Mouse (Mus musculus): Measurements from ENCODE around the gene Lrriq1. TPM values are rescaled to one million over a fixed set of nuclear protein-coding genes. Genes with fewer than 3 reads are reported as not detected.

Lrriq1 gene
- total and polyA plus RNA-seq, 3 experiments: not detected

DNA sequence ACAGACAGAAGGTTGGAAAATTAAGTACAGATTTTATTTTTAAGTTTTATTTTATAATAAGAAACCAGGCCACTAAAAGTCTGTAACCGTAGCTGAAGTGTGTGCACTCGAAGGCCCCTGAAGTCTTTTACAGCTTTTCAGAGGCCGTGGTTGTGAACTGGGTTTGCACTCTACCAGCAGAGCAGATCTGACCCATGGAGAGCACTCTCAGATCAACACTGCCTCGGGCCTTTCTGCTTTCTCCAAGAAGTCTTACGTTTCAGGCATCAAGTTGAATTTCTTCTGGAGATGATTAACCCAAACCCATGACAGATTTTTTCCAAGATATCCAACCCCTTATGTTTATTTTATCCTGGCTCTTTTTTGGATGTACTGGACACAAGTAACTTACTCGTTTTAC is 121.5 kb downstream of the Lrriq1 start:
- Histone ChIP-seq H3K4me3 (ENCODE audit: control insufficient read depth in 1 of 2, insufficient read depth in 1 of 2, low read depth in 2 of 2, low read length in 2 of 2) (no peak overlapping the region), H3K4me1 (ENCODE audit: control insufficient read depth in 1 of 2, insufficient read depth in 2 of 2, low read length in 2 of 2) (no peaks in the 10 kb centered on the region), H3K9me3 (replicated peaks; ENCODE audit: insufficient read depth, low read length) (no peaks in the 10 kb centered on the region), H3K36me3 (ENCODE audit: control insufficient read depth in 1 of 2, insufficient read depth in 2 of 2, low read length in 2 of 2) (no peaks in the 10 kb centered on the region), H3K79me2 (ENCODE audit: control insufficient read depth, insufficient read depth, low read length, poor library complexity) (no peaks in the 10 kb centered on the region), H3K27ac (ENCODE audit: control insufficient read depth, low read depth, low read length) (no peak overlapping the region), H3K9ac (ENCODE audit: control insufficient read depth, low read depth, low read length, poor library complexity, severe bottlenecking) (no peak overlapping the region), H3K27me3 (ENCODE audit: control insufficient read depth in 1 of 2, insufficient read depth in 2 of 2, low read length in 2 of 2) (no peaks in the 10 kb centered on the region)
- no peak for DNase-seq (ENCODE audit: low read depth, low spot score)
- TF ChIP-seq NRF1 (IDR thresholded peaks at IDR 0.05; ENCODE audit: insufficient read depth, low read depth, low read length, poor library complexity, severe bottlenecking): no peak

DNA sequence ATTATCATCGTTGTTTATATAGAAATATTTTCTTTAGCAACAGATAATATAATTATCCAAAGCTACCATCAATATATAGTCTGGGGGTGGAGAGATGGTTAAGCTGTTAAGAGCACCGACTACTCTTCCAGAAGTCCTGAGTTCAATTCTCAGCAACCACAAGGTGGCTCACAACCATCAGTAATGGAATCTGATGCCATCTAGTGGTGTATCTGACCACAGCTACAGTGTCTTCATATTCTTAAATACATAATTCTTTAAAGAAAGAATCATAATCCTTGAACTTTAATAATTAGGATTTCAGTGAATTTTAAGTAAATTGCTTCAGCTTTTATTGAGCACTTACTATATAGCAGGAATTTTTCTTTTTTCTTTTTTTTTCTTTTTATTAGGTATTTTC is 128.0 kb downstream of the Lrriq1 start:
- no peaks in the 10 kb centered on the region for H3K9me3 ChIP-seq (replicated peaks; ENCODE audit: insufficient read depth, low read length)
- no peak overlapping the region for H3K27ac ChIP-seq (ENCODE audit: control insufficient read depth, low read depth, low read length)
- peak; percentile 17; the same call in 1 of the 2 replicates for TF ChIP-seq SMC3 (IDR thresholded peaks at IDR 0.05; ENCODE audit: low read depth, low read length)
- no peak; the same call in 1 of the 2 replicates for TF ChIP-seq RAD21 (IDR thresholded peaks at IDR 0.05; ENCODE audit: low read depth, low read length)
- TF ChIP-seq CTCF (IDR thresholded peaks at IDR 0.05 in 2 of 3, conservative IDR thresholded peaks at IDR 0.05 in 1 of 3; ENCODE audit: control insufficient read depth in 1 of 3, insufficient read depth in 1 of 3, low read depth in 2 of 3, low read length in 3 of 3, poor library complexity in 1 of 3, severe bottlenecking in 1 of 3): peak in 1 of 3 experiments; percentile 40; a peak in 2 of 6 replicates
- H3K9ac ChIP-seq (ENCODE audit: control insufficient read depth, low read depth, low read length, poor library complexity, severe bottlenecking): no peak overlapping the region
- H3K4me1 ChIP-seq (ENCODE audit: control insufficient read depth in 1 of 2, insufficient read depth in 2 of 2, low read length in 2 of 2): no peaks in the 10 kb centered on the region
- H3K27me3 ChIP-seq (ENCODE audit: control insufficient read depth in 1 of 2, insufficient read depth in 2 of 2, low read length in 2 of 2): no peaks in the 10 kb centered on the region
- no peaks in the 10 kb centered on the region for H3K36me3 ChIP-seq (ENCODE audit: control insufficient read depth in 1 of 2, insufficient read depth in 2 of 2, low read length in 2 of 2)
- no peak overlapping the region for H3K4me3 ChIP-seq (ENCODE audit: control insufficient read depth in 1 of 2, insufficient read depth in 1 of 2, low read depth in 2 of 2, low read length in 2 of 2)
- DNase-seq (ENCODE audit: low read depth, low spot score): peak; percentile 10
- H3K79me2 ChIP-seq (ENCODE audit: control insufficient read depth, insufficient read depth, low read length, poor library complexity): no peaks in the 10 kb centered on the region

DNA sequence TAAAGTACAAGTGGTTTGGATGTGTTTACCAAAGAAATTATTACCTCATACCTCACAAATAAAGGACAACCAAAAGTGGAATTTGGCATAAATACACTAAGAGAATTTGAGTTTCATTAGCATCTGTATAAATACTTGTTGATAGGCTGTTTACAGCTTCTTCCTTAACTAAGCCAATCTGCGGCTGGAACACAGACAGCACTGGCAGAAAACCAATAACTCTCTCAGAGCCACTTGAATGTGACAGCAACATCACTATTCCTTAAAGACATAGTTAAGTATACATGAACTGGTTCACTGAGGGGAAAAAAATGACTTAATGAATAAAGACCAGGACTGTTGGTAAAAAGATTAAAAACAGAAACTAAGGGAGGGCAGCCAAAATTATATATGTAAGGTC is 150.0 kb downstream of the Lrriq1 start:
- Histone ChIP-seq H3K79me2 (ENCODE audit: control insufficient read depth, insufficient read depth, low read length, poor library complexity) (no peaks in the 10 kb centered on the region), H3K27ac (ENCODE audit: control insufficient read depth, low read depth, low read length) (no peak overlapping the region), H3K9me3 (replicated peaks; ENCODE audit: insufficient read depth, low read length) (no peaks in the 10 kb centered on the region), H3K4me3 (ENCODE audit: control insufficient read depth in 1 of 2, insufficient read depth in 1 of 2, low read depth in 2 of 2, low read length in 2 of 2) (no peak overlapping the region), H3K27me3 (ENCODE audit: control insufficient read depth in 1 of 2, insufficient read depth in 2 of 2, low read length in 2 of 2) (no peaks in the 10 kb centered on the region), H3K36me3 (ENCODE audit: control insufficient read depth in 1 of 2, insufficient read depth in 2 of 2, low read length in 2 of 2) (no peaks in the 10 kb centered on the region), H3K9ac (ENCODE audit: control insufficient read depth, low read depth, low read length, poor library complexity, severe bottlenecking) (no peak overlapping the region), H3K4me1 (ENCODE audit: control insufficient read depth in 1 of 2, insufficient read depth in 2 of 2, low read length in 2 of 2) (no peaks in the 10 kb centered on the region)
- no peak for DNase-seq (ENCODE audit: low read depth, low spot score)
- TF ChIP-seq GABPA (IDR thresholded peaks at IDR 0.05; ENCODE audit: low read depth, low read length) (no peak), SIN3A (IDR thresholded peaks at IDR 0.05; ENCODE audit: low read length) (no peak), MYC (IDR thresholded peaks at IDR 0.05; ENCODE audit: low read depth, low read length) (no peak), TBP (IDR thresholded peaks at IDR 0.05; ENCODE audit: low read depth, low read length) (no peak), NELFE (IDR thresholded peaks at IDR 0.05; ENCODE audit: low read depth, low read length) (no peak), POLR2AphosphoS5 (IDR thresholded peaks at IDR 0.05; ENCODE audit: borderline replicate concordance, low read depth, low read length) (no peak), RCOR1 (IDR thresholded peaks at IDR 0.05; ENCODE audit: low read depth, low read length) (no peak), ZMIZ1 (IDR thresholded peaks at IDR 0.05; ENCODE audit: low read depth, low read length) (no peak), MXI1 (IDR thresholded peaks at IDR 0.05; ENCODE audit: low read depth, low read length) (no peak), MAFK (IDR thresholded peaks at IDR 0.05; ENCODE audit: borderline replicate concordance, low read depth, low read length) (no peak), KAT2A (conservative IDR thresholded peaks at IDR 0.05; ENCODE audit: low read depth, low read length) (no peak), CHD1 (IDR thresholded peaks at IDR 0.05; ENCODE audit: low read depth, low read length) (no peak), UBTF (IDR thresholded peaks at IDR 0.05; ENCODE audit: borderline replicate concordance, insufficient read depth, low read depth, low read length) (no peak), SMC3 (IDR thresholded peaks at IDR 0.05; ENCODE audit: low read depth, low read length) (no peak)

Measured in MEL (cell line).